Mouse (Mus musculus) adrenal gland, postnatal 10 days (tissue): ENCODE measurements at regions not wholly inside any gene's neighbourhood (a gene's known extent, or its start where the extent isn't known, plus 50 kb on each side); places are given as distances from the start of the nearest gene placed in this dataset.

Experiments
- DNase-seq: peaks from one replicate; pipeline ENCODE4 v3.0.0; 2021; ENCODE audit warnings: mixed read lengths

DNA sequence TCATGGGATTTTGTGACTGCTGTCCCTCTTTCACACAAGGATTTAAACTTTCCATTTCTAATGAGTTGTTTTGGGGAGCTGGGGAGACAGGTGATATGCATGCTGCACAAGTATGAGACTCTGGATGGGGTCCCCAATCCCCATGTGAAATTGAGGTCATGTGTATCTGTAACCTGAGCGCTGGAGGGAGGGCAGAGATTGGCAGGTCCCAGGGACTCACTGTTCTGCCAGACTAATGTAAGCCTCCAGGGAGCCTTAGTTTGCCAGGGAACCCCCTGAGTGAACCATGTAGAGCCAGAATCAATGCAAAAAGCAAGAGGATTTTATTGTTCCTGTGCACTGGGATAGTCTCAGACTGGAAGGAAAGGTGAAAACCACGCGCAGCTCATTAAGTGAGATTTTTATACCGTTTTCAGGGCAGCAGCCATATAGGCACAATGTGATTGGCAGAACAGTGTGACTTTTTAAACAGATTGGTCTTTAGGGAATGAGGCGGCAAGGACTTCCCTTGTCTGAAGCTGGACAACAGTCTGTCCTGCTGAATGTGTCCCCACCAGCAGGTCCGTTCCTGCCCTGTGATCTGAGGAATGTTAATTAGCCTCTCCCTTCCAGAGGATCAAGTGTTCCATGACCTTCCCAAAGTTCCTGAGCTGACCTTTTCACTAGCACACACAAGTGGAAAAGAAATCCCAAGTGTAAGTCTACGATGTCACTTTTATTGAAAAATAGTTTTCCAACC is 59.9 kb upstream of the Oxgr1 start:
- peak; percentile 34 for DNase-seq

- DNase-seq: peak; percentile 18
Observed at GRCm38 (mm10) chr14:120102749-120103142, 60.5 kb upstream of the Oxgr1 start.

DNA sequence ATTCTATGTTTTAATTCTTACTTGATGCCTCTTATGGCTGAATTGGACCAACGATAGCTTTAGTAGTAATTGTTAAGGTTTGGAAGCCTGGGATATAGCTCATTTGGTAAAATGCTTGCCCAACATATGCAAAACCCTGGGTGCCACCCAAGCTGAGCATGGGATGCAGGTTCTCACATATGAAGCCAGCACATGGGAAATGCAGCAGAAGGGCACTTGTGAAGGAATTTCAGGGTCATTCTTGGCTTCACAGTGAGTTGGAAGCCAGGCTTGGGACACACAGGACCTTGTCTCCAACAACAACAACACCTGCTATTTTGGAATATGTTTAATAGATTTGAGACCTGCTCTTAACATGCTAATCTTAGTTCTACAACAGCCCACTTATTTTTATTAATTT is 67.6 kb upstream of the Oxgr1 start:
- no peak for DNase-seq

- no peak for DNase-seq
Observed at GRCm38 (mm10) chr14:120113316-120113715, 71.1 kb upstream of the Oxgr1 start.

- DNase-seq: no peak
Observed at GRCm38 (mm10) chr14:120118582-120118981, 76.3 kb upstream of the Oxgr1 start.

GRCm38 (mm10) chr14:120119094-120119501 is 76.9 kb upstream of the Oxgr1 start:
- no peak for DNase-seq

DNA sequence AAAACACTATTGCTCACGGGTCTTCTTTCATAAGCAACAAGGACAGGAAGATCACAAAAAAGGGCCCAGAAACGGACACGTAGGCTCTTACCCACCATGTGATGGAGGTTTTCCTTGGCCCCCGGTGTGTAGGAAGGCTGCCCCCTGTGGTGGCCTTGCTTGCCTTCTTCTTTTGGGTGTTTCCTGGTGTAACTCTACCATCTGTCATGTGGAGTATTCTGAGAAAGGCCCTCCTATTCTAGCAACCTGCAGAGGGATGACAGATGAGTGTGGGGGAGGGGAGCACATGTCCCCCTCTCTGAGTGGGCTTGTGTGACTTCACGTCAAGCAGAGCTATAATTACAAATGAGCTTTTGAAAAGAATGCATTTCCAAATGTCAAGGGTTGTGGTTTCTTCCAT is 77.3 kb upstream of the Oxgr1 start:
- DNase-seq: no peak

DNA sequence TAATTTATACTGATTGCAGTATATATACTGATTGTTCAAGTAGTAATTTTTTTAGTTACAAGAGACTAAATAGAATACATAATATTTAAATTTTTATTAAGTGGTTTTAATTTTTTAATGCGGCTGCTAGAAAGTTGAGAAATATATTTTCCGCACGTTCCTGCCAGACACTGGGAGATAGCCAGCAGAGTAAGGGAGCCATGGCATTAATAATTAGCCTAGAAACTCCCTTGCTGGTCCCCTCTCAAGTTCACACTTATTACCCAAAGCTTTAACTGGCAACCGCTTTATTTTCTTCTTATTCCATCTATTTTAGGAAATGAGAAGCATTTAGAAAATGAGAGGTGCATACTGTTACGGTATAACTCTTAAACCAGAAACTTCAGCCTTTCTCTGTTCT is 78.0 kb upstream of the Oxgr1 start:
- DNase-seq: no peak

DNA sequence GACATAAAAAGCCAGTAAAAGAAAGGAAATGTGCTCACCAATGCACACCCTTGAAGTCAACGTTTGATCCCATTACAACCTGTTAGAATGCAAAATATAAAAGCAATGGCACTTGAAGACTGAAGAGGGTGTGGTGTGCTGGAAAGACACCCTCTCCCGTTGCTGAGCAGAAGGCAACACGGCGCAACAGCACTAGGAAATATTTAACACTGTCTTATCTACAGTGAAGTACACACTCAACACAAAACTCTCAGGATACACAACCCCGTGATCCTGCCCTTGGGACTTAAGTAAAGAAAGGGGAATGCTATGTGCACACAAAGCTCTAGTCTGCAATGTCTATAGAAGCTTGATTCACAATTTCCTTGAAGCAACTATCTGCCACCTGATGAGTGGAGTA is 83.1 kb upstream of the Oxgr1 start:
- DNase-seq: no peak

DNA sequence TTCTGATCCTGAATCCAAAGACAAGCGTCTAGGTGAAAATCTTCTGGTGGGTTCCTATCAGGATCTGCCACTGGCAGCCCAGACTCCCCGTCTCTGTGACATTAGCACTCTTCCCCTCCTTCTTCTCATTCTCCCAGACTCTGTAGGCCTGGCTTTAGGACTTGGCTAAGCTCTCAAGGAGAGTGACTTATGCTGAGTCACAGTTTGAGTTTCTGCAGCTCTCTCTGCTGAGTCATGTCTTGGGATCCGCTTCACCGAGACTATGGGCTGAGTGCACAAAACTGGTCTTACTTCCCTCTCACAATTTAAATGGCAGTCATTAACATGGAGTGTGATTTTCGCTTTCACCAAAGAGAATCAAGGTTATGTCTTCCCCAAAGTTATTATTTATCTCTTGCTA is 85.2 kb upstream of the Oxgr1 start:
- DNase-seq: no peak

- no peak for DNase-seq
Observed at GRCm38 (mm10) chr14:120134346-120135008, 92.2 kb upstream of the Oxgr1 start.

DNA sequence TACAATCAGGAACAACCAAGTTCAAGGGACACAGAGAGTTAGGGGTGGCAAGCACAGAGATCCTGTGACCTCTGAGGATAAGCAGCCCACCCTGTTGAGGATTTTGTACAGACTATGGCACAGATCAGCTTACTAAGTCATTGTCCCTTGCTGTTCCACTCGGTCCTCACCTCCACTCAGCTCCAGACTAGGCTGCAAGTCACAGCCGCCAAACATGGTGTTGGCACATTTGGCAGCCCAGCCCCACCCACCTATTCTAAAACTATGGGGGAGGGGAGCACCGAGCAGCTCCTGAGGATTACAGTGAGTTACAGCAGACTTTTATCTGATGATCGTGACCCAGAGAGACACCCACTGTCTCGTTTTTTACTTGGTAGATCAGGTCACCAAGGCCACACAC is 93.0 kb upstream of the Oxgr1 start:
- no peak for DNase-seq

DNA sequence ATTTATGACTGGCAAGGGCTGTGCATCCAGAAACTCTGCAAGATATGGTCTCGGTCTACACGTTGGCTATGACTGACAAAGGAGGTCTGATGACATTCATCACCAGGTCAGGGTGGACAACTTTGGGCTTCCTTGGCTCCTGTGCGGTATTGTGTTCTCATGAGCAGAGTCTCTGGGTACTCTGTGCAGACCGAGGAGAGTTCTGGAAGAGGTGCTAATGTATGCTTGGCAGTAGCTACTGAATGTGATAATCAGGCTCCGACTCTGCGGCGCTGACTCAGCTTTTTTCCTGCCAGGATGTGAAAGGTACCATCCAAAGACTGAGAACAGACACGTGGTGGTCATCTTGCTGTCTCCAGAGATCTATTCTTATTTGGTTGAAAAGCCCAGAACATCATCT is 94.5 kb upstream of the Oxgr1 start:
- no peak for DNase-seq

DNA sequence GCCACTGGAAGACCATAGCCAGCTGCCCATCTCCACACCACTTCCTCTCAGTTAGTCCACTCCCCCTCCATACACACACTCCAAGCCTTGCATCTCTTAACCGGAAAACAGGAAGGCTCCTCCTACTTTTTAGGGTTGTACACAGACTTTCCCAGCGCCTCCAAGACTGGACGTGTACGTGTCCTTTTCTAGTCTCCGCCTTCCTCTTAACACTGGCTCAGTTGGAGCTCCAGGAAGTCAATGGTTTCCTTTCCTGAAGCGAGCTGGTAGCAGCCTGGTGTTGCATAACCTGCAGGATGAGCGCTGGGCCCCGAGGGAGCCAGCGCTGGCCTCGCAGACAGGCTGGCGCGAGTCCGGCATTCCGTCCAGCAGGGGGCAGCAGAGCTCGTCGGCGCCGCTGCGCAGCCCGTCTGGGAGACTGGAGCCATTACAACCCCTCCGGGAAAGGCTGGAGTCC is 95.5 kb upstream of the Oxgr1 start:
- DNase-seq: peak; percentile 99

DNA sequence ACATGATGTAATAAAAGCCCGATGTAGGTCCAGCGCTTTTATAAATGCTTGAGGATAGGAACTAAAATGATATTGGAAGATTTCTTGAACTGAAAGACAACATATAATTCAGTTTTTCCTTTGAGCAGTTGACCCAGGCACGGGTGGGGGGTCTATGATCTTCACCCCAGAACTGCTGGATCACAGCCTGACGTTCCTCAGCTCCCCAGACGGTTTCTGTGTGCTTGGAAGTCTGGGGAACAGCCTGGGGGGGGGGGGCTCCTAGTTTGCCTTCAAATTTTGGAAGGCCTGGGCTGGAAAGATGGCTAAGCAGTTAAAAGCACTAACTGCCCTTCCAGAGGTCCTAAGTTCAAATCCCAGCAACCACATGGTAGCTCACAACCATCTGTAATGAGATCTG is 96.3 kb upstream of the Oxgr1 start:
- DNase-seq: no peak

GRCm38 (mm10) chr14:120139256-120139655 is 97.0 kb upstream of the Oxgr1 start:
- no peak for DNase-seq

DNA sequence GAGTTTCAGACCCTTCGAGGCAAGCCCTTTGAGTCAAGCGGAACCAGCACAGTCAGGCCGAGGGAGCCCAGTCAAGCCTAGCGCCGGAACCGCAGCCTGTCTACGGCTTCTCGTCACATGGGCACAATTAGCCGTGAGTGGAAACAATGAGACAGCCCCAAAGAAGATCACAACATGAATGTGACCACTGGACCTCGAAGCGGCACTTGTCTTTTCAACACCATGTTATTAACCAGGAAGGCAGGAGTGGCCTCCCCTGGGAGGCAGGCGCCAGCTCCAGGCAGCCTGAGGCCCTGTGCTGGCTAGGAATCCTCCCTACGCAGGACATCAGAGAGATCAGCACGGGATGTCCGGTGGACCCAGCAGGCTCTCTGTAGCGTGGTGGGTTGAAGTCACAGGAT is 97.4 kb upstream of the Oxgr1 start:
- no peak for DNase-seq

DNA sequence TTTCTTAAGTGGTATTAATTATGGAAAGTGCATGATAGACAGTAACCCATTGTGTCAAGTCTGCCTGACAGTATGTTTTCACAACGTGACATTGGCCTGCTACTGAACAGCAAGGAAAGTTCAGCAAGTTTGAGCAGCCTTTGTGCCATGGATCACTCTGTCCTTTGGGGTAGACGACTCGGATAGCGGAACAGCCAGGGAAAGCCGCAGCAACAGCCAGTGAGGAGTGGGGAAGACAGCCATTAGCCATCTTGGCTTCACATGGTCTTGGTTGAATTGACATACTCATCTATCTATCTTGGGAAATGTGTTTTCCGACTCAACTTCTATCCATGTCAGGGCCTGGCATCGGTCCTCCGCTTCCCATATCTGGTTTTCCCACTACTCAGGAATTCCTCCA is 98.0 kb upstream of the Oxgr1 start:
- DNase-seq: no peak

DNA sequence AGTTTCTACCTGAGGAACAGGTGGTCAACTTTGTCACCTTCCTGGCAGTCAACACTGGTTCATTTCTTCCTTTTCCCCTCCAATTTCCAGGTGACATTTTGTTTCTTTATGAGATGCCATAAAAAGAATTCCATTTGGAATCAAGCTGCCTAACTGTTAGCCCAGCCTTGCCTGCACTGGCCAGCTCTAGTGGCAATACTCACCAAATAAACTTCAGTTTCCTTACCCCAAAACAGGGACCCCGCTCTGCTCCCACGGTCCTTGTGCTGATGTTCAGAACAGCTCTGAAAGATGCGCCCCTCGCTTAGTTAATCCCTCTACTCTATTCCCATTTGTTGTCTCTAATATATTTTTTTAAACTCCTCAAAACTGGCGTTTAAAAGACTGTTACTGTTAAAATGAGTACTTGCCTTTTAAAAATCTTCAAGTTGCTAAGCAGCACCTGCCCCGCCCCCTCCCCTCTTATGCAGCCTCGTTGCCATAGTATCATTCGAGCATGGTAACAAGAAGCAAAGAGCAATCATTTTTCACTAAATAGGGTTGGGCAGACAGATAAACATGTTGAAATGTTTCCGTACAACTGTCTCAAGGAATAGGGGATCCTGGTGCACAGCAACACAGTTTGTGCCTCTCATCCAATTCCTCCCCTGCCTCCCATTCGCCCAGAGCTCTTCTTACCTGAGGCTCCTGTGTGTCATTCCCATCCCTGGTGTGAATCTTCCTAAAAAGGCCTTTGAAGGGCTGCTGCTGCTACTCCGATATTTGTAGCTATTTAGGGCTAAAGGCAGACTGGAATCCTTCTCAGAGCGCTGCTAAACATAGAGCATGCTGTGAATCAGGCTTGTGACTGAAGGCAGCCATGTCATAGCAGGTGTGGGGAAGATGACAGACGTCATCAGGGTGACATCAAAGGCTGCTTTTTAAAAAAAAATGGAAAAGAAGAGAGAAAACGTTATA is 98.8 kb upstream of the Oxgr1 start:
- no peak for DNase-seq

DNA sequence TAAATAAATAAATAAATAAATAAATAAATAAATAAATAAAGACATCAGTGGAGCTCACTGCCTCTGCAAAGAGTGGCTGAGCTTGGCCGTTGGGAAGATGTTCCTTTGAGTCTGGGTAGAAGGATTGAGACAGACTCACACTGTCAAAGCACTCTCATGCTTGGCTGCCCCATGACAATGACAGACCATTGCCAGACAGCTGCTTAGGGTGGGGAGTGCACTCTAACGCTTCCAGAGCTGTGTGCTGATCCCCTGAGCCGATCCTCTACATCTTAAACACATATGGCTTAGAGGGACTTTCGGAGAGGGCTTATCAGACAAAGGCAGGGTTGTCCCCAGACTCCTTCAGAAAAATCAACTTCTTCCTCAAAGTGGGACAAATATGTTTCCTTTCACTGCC is 100.0 kb upstream of the Oxgr1 start:
- DNase-seq: no peak

- DNase-seq: no peak
Observed at GRCm38 (mm10) chr14:120144451-120144850, 102.2 kb upstream of the Oxgr1 start.

DNA sequence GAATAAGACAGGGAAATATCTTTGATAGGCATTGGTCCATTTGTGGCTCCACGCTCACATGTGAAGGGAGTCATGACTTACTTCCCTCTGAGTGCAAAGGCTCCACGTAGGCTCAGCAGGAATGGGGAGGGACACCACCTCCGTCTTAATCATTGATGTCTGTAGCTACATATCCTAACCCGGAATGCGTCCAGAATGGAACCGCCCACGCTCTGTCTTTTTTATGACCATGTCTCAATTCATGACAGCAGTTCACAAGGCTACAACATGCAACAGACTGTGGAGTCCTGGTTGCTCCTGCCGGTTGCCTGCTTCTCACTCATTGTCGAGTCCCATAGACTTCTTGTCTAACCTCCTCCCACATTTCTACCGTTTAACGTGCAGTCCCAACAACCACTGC is 104.1 kb upstream of the Oxgr1 start:
- DNase-seq: no peak
